Mouse (Mus musculus) myocyte (in vitro differentiated cells): ENCODE results near the gene Tomt.

Source experiments
- CEBPB ChIP-seq: IDR thresholded peaks from 2 replicates; pipeline ENCODE4 v1.6.1; 2011; ENCODE audit warnings: mild to moderate bottlenecking, moderate library complexity; ENCODE audit not compliant: poor library complexity, insufficient read depth, severe bottlenecking
- E2F4 ChIP-seq: IDR thresholded peaks from one replicate; pipeline ENCODE4 v1.6.1; 2011; ENCODE audit warnings: mild to moderate bottlenecking, control low read depth, moderate library complexity; ENCODE audit not compliant: insufficient read depth
- MAX ChIP-seq: IDR thresholded peaks from one replicate; pipeline ENCODE4 v1.6.1; 2011; ENCODE audit warnings: low read depth, mild to moderate bottlenecking, control low read depth
- MYOD1 ChIP-seq, 3 experiments: IDR thresholded peaks; one replicate each; pipeline ENCODE4 v1.6.1; 2011; ENCODE audit warnings: control low read depth in 2 of 3, low read depth in 2 of 3, mild to moderate bottlenecking in 2 of 3, moderate library complexity in 1 of 3; ENCODE audit not compliant: insufficient read length in 2 of 3, control insufficient read depth in 1 of 3
- MYOG ChIP-seq, 3 experiments: IDR thresholded peaks; one replicate each; pipeline ENCODE4 v1.6.1; 2011; ENCODE audit warnings: control low read depth in 2 of 3, low read depth in 2 of 3, mild to moderate bottlenecking in 2 of 3; ENCODE audit not compliant: insufficient read length in 2 of 3, control insufficient read depth in 1 of 3, insufficient read depth in 1 of 3
- POLR2A ChIP-seq: IDR thresholded peaks from one replicate; pipeline ENCODE4 v1.6.1; 2011; ENCODE audit warnings: low read depth, mild to moderate bottlenecking, control low read depth, moderate library complexity; ENCODE audit not compliant: insufficient read length
- POLR2AphosphoS2 ChIP-seq: IDR thresholded peaks from one replicate; pipeline ENCODE4 v1.6.1; 2011; ENCODE audit warnings: low read depth, control low read depth; ENCODE audit not compliant: insufficient read length
- TCF12 ChIP-seq: IDR thresholded peaks from one replicate; pipeline ENCODE4 v1.6.1; 2011; ENCODE audit warnings: mild to moderate bottlenecking, control low read depth; ENCODE audit not compliant: poor library complexity, insufficient read depth, severe bottlenecking
- USF1 ChIP-seq: IDR thresholded peaks from one replicate; pipeline ENCODE4 v1.6.1; 2011; ENCODE audit warnings: low read depth, mild to moderate bottlenecking, control low read depth, moderate library complexity

DNA sequence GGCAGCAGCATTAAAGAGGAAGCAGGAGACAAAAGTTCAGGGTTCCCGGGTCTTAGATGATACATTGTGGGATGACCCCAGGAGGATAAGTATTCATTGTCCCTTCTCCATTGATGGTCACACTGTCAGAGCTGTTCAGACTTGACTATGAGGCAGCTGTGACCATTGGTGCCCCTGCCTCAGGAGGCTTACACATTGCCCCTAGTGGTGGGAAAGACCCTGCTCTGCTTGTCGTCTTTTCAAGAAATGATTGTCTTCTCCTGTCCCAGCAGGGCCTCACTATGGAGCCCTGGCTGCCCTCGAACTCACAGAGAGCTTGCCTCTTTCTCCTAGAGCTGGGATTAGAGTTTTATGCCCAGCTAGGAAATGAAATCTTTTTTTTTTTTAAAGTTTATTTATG is 5.8 kb upstream of the Tomt start:
- TF ChIP-seq POLR2A (no peak), POLR2AphosphoS2 (no peak), USF1 (no peak), E2F4 (no peak), MYOD1 (IDR thresholded peaks at IDR 0.05; ENCODE audit: control insufficient read depth in 1 of 3, insufficient read length in 2 of 3, low read depth in 2 of 3) (no peak), MYOG (IDR thresholded peaks at IDR 0.05; ENCODE audit: control insufficient read depth in 1 of 3, insufficient read depth in 1 of 3, insufficient read length in 2 of 3, low read depth in 2 of 3) (no peak), MAX (no peak), CEBPB (no peak), TCF12 (no peak)
